Mouse (Mus musculus) megakaryocyte, adult 5-6 weeks (primary cell): ENCODE data around the gene Olfr575. TPM values are rescaled to one million over a fixed set of nuclear protein-coding genes. Genes with fewer than 3 reads are reported as not detected.

Experiments used
- ATAC-seq: 2 replicates; pipeline ENCODE4 v1.8.0; 2016; ENCODE audit warnings: mild to moderate bottlenecking, inconsistent platforms; ENCODE audit not compliant: poor library complexity, severe bottlenecking
- total RNA-seq, 2 experiments: library from RNA; stranded (forward) in 1 of 2; stranded (reverse) in 1 of 2; fragments of 153-499, 151-499 nt in 1 of 2; fragments of 221-1000, 200-1000 nt in 1 of 2; gene quantifications; 2 replicates each; pipeline versions ENCODE4 v1.2.3 to v1.2.4; 2015 to 2017

The Olfr575 gene
- total RNA-seq (2015) (not detected in 2 replicates), total RNA-seq (2017) (not detected in 2 replicates)

DNA sequence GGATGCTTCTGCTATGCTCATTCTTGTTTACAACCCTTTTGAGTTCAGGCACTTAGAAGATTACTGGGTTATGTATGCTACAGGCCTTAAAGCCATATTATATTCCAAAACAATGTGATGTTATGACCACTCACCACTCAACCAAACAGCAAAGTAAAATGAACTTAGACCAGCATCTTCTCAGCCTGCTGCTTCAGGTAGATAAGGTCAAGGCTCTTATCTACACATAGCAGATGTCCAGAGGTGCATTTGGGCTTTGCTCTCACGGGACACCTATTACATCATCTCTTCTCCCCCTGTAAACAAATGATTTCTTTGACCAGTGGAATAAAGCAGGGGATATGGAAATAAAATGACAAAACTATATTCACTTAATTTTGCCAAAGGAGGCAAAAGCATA is at the start of gene Olfr575:
TSS of gene Olfr575 (minus strand) at position 183 of the 400 bp plus-strand sequence.
- ATAC-seq = no peak

DNA sequence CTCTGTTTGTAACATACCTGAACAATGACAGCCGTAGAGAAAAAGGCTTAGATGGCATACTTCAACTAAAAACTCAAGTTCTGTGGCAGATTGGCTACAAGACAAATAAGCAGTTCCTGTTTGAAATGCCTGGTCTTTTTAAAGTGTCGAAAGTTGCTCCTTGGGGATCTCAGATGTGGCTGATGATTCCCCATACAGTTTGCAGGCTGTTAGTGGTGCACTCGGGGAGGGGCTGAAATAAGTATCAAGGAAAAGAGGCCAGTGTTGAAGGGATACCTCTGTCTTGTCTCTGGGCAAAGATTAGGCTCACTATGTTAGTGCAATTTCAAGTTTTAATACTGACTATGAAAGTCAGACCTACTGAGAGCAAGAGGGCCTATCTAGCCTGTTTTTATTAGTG is 30.6 kb upstream of the Olfr575 start, which contains the start of gene Olfr578:
TSS of gene Olfr578 (minus strand) at position 101 of the 400 bp plus-strand sequence.
- no peak for ATAC-seq

DNA sequence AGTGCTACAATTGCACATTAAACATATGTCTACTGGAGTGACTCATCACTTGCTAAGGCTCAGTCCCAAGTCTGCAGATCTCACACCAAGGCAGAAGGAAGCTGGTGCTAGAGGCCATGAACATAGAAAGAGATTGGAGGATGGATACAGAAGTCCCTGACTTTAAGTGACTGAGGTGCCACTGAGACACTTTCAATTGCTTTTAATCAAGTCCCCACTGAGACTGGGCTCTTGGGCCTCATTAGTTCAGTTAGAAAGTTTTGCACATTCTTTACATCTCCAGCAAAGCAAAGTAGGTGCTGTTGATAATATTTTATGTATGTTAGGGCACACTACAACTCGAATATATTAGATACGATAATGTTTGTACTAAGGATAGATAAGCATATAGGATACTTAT is 17.3 kb upstream of the Olfr575 start, which contains the start of gene Olfr577:
TSS of gene Olfr577 (minus strand) at position 101 of the 400 bp plus-strand sequence.
- ATAC-seq = no peak

DNA sequence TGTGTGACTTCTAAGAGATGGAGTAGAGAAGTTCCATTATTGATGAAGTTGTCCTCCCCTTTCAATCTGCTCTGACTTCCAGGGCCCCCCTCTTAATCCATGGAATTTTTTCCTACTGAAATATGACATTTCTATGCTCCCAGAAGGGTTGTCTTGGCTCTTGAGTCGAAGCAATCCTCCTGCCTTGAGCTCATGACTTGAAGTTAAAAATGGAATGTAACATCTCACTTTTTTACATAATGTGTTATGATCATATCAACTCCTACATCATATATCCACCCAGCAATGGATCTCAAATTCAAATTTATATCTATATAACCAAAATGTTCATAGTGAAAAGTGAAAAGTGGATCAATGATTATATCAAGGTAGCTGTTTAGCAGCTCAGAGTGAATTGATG is 15.8 kb upstream of the Olfr575 start:
- ATAC-seq = no peak

DNA sequence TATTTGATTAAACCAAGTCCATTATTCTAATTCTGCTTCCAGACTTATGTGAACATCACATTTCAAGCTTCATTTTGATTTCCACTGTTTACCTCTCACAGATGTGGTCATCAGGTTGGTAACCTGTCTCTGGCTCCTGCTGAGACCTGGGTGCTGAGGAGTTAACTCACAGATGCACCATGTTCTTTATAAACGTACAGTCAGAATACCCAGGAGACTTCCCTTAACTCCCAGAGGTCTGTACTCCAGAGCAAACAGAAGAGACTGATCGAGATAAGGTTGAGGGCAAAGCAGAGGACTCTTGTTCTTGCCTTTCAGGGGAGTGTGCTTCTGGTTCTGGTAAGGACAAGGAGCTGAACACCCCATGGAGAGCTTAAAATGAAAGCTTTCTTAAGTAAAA is 3.8 kb upstream of the Olfr575 start, which contains the start of gene Olfr576:
TSS of gene Olfr576 (plus strand) at position 301 of the 400 bp plus-strand sequence.
- no peak for ATAC-seq

DNA sequence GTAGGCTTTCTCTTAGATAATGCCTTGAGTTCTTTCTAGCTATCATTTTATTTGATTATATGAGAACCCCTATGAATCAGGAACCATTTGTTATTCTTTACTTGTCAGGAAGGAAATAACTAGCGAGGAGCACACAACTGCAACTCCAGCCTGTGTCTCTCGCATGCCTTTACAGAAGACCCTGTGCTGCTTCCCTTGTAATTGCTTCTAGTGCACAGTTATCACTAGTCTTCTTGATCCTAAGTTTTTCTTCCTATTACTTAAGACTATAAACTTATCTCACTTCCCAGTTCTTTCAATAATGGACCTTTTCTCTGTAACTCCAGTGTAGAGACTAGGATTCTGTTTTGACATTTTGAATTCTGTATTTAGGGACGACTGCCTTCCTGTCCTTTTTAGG is 438 bp downstream of the Olfr575 start:
- ATAC-seq = no peak

DNA sequence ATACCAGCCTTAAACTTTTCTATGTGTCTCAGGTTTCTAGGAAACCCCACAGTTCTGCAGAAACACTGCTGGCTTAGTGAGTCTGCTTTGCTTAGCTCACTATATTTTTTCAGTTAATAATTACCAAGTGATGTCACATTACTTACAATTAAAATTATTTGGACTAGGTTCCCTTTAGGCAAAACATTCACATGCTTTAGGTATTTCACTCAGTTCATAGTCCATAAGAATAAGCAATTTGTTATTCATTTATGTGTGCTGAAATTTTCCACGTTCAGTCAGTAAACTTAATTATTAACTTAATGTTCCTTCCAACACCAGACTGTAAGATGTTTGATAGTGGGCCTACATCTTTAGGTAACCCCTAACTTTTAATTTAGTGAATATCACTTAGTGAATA is 7.8 kb downstream of the Olfr575 start:
- no peak for ATAC-seq

DNA sequence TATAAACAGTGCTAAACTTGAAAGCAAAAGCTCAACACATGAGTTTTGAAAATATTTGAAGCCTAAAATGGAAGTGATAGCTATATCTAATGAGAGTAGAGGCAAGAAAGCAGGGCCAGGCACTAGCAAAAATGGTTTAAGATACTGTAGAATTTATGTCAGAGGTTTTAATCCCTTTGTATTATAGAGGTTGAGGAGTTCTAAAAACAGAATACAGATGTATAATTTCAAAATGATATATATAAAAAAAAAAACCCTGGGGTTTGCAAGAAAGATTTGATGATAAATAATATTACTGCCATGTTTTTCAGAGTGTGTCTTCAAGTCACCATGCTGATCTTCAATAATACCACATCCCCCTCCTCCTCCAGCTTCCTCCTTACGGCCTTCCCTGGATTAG is 10.4 kb downstream of the Olfr575 start, which contains the start of gene Olfr574:
TSS of gene Olfr574 (plus strand) at position 301 of the 400 bp plus-strand sequence.
- no peak for ATAC-seq

DNA sequence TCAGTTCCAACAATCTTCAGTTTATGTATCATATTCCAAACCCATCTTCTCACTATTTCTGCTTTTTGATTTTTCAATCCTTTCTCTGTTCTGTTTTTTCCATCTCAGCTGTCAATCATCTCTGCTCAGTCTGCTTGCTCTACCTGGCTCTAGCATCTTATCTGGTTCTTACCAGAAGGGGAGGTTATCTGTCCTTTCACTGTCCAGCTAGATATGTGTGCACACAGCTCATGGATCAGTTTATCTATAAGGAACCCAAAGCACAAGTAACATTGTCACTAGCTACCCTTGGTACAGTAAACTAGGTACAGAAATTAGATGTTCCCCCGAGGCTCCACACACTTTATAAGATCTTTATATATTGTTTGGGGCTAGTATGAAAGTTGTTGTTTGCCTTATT is 15.2 kb downstream of the Olfr575 start:
- ATAC-seq = no peak

DNA sequence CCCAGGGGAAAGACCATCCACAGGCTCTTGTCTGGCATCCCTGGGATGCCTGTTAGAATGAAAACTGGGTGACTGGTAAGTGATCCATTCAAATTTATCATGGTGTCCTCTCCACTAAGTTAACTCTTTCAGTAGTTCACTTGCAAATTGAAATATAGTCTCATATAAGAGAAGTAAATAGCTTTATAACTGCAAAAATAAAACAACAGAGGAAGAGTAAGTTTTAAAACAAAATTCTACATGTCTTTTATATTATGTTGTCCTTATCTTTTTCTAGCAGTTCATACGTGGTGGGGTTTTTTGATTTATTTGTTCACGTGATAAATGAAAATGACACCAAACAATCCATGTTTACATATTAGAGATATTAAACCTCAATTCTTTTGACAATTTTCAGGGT is 16.1 kb downstream of the Olfr575 start, which contains the start of gene Olfr573-ps1:
TSS of gene Olfr573-ps1 (minus strand) at position 101 of the 400 bp plus-strand sequence.
- ATAC-seq = no peak

DNA sequence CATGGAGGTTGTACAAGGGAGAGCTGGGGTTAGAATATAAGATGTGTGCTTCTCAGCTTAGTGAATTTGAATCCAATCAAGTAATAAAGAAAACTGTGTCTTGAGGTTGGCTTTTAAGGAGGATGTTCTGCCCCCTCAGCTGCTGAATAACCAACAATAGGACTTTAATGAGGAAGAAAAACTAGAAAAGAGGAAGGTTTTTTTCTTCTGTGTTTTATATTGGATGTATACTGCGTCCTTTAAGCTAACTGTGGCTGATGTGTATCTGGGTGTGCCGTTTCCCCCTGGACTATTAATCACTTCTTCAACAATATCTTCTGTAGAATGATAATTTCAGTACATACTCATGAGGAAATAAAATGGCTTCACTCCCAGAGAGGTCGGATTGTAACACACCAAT is 31.5 kb downstream of the Olfr575 start:
- ATAC-seq = peak; percentile 69

DNA sequence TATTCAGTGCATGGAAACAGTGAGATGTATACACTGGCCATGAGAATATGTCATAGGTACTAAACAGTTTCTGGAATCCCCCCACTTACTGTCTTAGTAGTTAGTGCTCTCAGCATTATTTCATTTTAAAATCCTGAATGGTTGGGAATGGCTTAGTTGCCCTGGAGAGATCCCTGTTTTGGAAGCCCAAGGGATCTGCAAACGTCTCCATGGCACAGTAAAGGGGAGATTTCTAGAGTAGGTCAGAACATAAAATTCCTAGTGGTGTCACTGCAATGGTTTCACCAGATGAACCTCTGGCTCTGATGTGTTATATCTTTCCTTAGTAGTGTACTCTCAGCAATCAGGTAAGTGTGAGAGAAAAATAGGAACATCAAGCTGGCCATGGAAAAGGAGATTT is 34.5 kb downstream of the Olfr575 start, which contains the start of gene Olfr572:
TSS of gene Olfr572 (plus strand) at position 301 of the 400 bp plus-strand sequence.
- ATAC-seq = no peak

DNA sequence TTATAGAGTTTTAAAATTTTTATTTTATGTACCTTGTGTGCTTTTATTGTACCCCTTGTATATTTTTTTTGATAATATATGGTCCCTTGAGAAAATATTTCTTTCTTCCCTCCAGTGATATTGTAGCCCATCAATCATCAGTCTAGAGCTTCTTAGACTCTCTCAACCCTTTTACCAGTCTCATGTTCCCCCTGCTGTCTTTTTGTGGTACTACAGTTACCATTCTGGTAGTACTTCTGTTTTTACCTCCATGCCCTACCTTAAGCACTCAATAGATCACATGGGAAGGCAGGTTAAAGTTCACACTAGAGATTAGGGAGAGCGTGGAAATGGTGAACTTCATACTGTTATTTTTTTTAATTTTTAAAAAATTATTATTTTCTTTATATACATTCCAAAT is 38.9 kb downstream of the Olfr575 start:
- ATAC-seq = peak; percentile 51; the same call in 1 of the 2 replicates

DNA sequence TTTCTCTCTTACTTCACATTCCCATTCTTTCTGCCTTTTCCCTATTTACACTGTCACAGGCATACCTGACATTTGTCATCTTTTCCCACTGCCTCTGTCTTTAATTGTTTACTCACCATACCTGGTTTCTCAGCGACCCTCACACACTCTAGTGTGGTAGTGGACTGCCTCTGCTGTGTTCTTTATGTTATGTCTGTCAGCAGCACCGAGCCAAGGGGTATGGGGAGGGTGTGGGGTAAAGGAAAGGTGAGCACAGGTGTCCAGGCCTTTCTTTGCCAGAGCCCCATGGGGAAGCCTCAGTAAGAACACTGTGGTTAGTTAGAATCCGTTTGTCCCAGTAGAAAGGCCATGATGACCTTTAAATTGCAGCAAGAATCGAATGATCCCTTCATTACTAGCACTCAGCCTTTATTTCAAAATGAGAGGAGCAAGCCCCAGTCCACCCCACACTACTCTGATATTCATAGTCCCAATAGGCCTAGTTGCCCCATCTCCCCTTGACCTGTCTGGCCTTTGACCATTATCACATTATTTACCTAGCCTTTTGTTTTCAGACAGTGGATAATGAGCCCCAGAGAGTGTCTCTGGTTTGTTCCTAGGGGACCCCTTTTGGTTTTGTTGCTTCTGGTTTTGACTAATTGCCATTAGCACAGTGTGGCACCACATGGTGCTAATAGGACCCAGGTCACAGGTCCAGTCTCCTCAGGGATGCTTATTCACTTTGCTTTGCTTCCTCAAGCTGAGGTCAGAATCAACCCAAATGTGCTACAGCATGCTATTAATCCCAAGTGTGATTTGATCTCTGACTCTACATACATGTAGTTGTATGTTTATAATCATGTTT is 41.3 kb downstream of the Olfr575 start, which contains the start of gene Olfr571:
TSS of gene Olfr571 (minus strand) at position 505 of the 844 bp plus-strand sequence.
- ATAC-seq = no peak

DNA sequence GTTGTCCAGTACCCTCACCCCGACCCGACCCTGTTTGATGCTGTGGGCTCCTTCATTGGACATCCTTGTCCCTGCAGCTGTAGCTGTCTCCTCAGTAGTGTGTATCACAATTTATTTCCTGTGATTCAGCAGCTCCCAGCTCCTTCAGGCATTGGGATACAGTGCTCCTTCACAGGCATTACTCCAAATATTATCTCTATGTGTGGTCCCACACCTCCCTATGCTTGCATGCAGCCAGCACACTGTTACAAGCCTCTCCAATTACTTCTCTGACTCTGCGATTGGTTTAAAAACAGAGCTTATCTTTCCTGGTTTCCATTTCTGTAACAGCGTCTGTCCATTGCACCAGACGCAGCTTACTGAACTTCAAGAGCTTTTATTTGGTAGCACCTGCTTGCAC is 42.2 kb downstream of the Olfr575 start:
- no peak for ATAC-seq

DNA sequence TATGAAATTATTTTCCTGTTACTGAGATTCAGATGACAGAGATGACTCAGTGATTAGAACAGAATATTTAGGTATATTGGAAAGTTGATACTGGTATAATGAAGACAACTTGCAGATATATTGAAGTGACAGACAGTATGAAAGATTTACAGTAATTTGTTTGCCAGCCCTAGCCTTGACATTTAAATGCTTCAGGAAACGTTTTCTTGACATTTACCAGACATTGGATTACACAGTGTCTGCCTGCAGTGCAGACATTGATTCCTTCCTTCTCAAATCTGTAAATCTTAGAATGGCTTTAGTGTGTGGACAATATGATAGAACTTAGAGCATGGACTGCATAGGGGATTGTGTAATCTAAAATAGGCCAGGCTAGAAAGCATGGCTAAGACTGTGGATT is 43.3 kb downstream of the Olfr575 start:
- no peak for ATAC-seq

Other genes starting within 250 kb of the Olfr575 start
- gene Olfr33, start 239.7 kb downstream of the Olfr575 start, total RNA-seq (2015) = not detected in 2 replicates
- gene Olfr33, start 239.7 kb downstream of the Olfr575 start, total RNA-seq (2017) = not detected in 2 replicates
- not detected in 2 replicates for gene Olfr559, start 231.3 kb downstream of the Olfr575 start, total RNA-seq (2015)
- gene Olfr559, start 231.3 kb downstream of the Olfr575 start, total RNA-seq (2017) = not detected in 2 replicates
- not detected in 2 replicates for gene Olfr560, start 199.4 kb downstream of the Olfr575 start, total RNA-seq (2015)
- gene Olfr560, start 199.4 kb downstream of the Olfr575 start, total RNA-seq (2017) = not detected in 2 replicates
- not detected in 2 replicates for gene Olfr78, start 199.3 kb downstream of the Olfr575 start, total RNA-seq (2015)
- gene Olfr78, start 199.3 kb downstream of the Olfr575 start, total RNA-seq (2017) = not detected in 2 replicates
- not detected in 2 replicates for gene Olfr561, start 187.6 kb downstream of the Olfr575 start, total RNA-seq (2015)
- not detected in 2 replicates for gene Olfr561, start 187.6 kb downstream of the Olfr575 start, total RNA-seq (2017)
- gene Olfr564, start 155.3 kb downstream of the Olfr575 start, total RNA-seq (2015) = not detected in 2 replicates
- not detected in 2 replicates for gene Olfr564, start 155.3 kb downstream of the Olfr575 start, total RNA-seq (2017)
- gene Olfr566, start 100.0 kb downstream of the Olfr575 start, total RNA-seq (2015) = not detected in 2 replicates
- not detected in 2 replicates for gene Olfr566, start 100.0 kb downstream of the Olfr575 start, total RNA-seq (2017)
- not detected in 2 replicates for gene Olfr568, start 81.7 kb downstream of the Olfr575 start, total RNA-seq (2015)
- not detected in 2 replicates for gene Olfr568, start 81.7 kb downstream of the Olfr575 start, total RNA-seq (2017)
- gene Olfr569, start 67.9 kb downstream of the Olfr575 start, total RNA-seq (2015) = not detected in 2 replicates
- gene Olfr569, start 67.9 kb downstream of the Olfr575 start, total RNA-seq (2017) = not detected in 2 replicates
- gene Olfr570, start 64.2 kb downstream of the Olfr575 start, total RNA-seq (2015) = not detected in 2 replicates
- not detected in 2 replicates for gene Olfr570, start 64.2 kb downstream of the Olfr575 start, total RNA-seq (2017)
- gene Olfr571, start 41.2 kb downstream of the Olfr575 start, total RNA-seq (2015) = not detected in 2 replicates
- not detected in 2 replicates for gene Olfr571, start 41.2 kb downstream of the Olfr575 start, total RNA-seq (2017)
- not detected in 2 replicates for gene Olfr572, start 34.4 kb downstream of the Olfr575 start, total RNA-seq (2015)
- not detected in 2 replicates for gene Olfr572, start 34.4 kb downstream of the Olfr575 start, total RNA-seq (2017)
- not detected in 2 replicates for gene Olfr573-ps1, start 16.2 kb downstream of the Olfr575 start, total RNA-seq (2015)
- not detected in 2 replicates for gene Olfr573-ps1, start 16.2 kb downstream of the Olfr575 start, total RNA-seq (2017)
- not detected in 2 replicates for gene Olfr574, start 10.3 kb downstream of the Olfr575 start, total RNA-seq (2015)
- gene Olfr574, start 10.3 kb downstream of the Olfr575 start, total RNA-seq (2017) = not detected in 2 replicates
- not detected in 2 replicates for gene Olfr576, start 3.9 kb upstream of the Olfr575 start, total RNA-seq (2015)
- gene Olfr576, start 3.9 kb upstream of the Olfr575 start, total RNA-seq (2017) = not detected in 2 replicates
- gene Olfr577, start 17.2 kb upstream of the Olfr575 start, total RNA-seq (2015) = not detected in 2 replicates
- gene Olfr577, start 17.2 kb upstream of the Olfr575 start, total RNA-seq (2017) = not detected in 2 replicates
- not detected in 2 replicates for gene Olfr578, start 30.5 kb upstream of the Olfr575 start, total RNA-seq (2015)
- not detected in 2 replicates for gene Olfr578, start 30.5 kb upstream of the Olfr575 start, total RNA-seq (2017)
- not detected in 2 replicates for gene Olfr582, start 79.2 kb upstream of the Olfr575 start, total RNA-seq (2015)
- not detected in 2 replicates for gene Olfr582, start 79.2 kb upstream of the Olfr575 start, total RNA-seq (2017)
- not detected in 2 replicates for gene Olfr583, start 92.5 kb upstream of the Olfr575 start, total RNA-seq (2015)
- not detected in 2 replicates for gene Olfr583, start 92.5 kb upstream of the Olfr575 start, total RNA-seq (2017)
- not detected in 2 replicates for gene Olfr584, start 123.1 kb upstream of the Olfr575 start, total RNA-seq (2015)
- gene Olfr584, start 123.1 kb upstream of the Olfr575 start, total RNA-seq (2017) = not detected in 2 replicates
- gene Olfr585, start 138.9 kb upstream of the Olfr575 start, total RNA-seq (2015) = not detected in 2 replicates
- gene Olfr585, start 138.9 kb upstream of the Olfr575 start, total RNA-seq (2017) = not detected in 2 replicates
- gene Olfr586, start 166.9 kb upstream of the Olfr575 start, total RNA-seq (2015) = not detected in 2 replicates
- not detected in 2 replicates for gene Olfr586, start 166.9 kb upstream of the Olfr575 start, total RNA-seq (2017)
- not detected in 2 replicates for gene Olfr588-ps1, start 182.1 kb upstream of the Olfr575 start, total RNA-seq (2015)
- not detected in 2 replicates for gene Olfr588-ps1, start 182.1 kb upstream of the Olfr575 start, total RNA-seq (2017)
- gene Olfr589, start 197.6 kb upstream of the Olfr575 start, total RNA-seq (2015) = not detected in 2 replicates
- not detected in 2 replicates for gene Olfr589, start 197.6 kb upstream of the Olfr575 start, total RNA-seq (2017)
- gene Olfr591, start 219.6 kb upstream of the Olfr575 start, total RNA-seq (2015) = not detected in 2 replicates
- not detected in 2 replicates for gene Olfr591, start 219.6 kb upstream of the Olfr575 start, total RNA-seq (2017)
- not detected in 2 replicates for gene Olfr592, start 226.0 kb upstream of the Olfr575 start, total RNA-seq (2015)
- gene Olfr592, start 226.0 kb upstream of the Olfr575 start, total RNA-seq (2017) = not detected in 2 replicates